Mouse (Mus musculus) heart, embryonic 11.5 days (tissue): ENCODE measurements around the gene Atf6b. TPM values are rescaled to one million over a fixed set of nuclear protein-coding genes. Genes with fewer than 3 reads are reported as not detected.

Experiments used
- ATAC-seq: fragments of 200-750 bp; cut with Nextera tagmentation; replicated peaks from 2 replicates; pipeline ENCODE4 v1.8.0; 2017; ENCODE audit warnings: moderate library complexity; ENCODE audit not compliant: insufficient number of reproducible peaks, low FRiP score, low TSS enrichment
- H3K27ac ChIP-seq: fragments of 300-500 bp; sonication (generic); 2 replicates; pipeline ENCODE4 v1.5.1; 2014; ENCODE audit warnings: mild to moderate bottlenecking, low read depth, low read length
- H3K27me3 ChIP-seq: fragments of 300-500 bp; sonication (generic); 2 replicates; pipeline ENCODE4 v1.6.1; 2014; ENCODE audit warnings: mild to moderate bottlenecking, low read length, mixed read lengths; ENCODE audit not compliant: control insufficient read depth, insufficient read depth
- H3K36me3 ChIP-seq: fragments of 300-500 bp; sonication (generic); 2 replicates; pipeline ENCODE4 v1.6.1; 2014; ENCODE audit warnings: mild to moderate bottlenecking, low read length, moderate library complexity, mixed read lengths; ENCODE audit not compliant: control insufficient read depth, insufficient read depth
- H3K4me1 ChIP-seq: fragments of 300-500 bp; sonication (generic); 2 replicates; pipeline ENCODE4 v1.6.1; 2014; ENCODE audit warnings: low read length; ENCODE audit not compliant: control insufficient read depth, insufficient read depth
- H3K4me2 ChIP-seq: fragments of 300-500 bp; sonication (generic); 2 replicates; pipeline ENCODE4 v1.6.1; 2014; ENCODE audit warnings: mild to moderate bottlenecking, moderate library complexity
- H3K4me3 ChIP-seq: fragments of 300-500 bp; sonication (generic); 2 replicates; pipeline ENCODE4 v1.5.1; 2014; ENCODE audit warnings: low read depth, low read length
- H3K9ac ChIP-seq: fragments of 300-500 bp; sonication (generic); 2 replicates; pipeline ENCODE4 v1.6.1; 2014; ENCODE audit warnings: mild to moderate bottlenecking, low read depth, low read length, moderate library complexity
- H3K9me3 ChIP-seq: fragments of 300-500 bp; sonication (generic); replicated peaks from 2 replicates; pipeline ENCODE4 v1.6.1; 2016; ENCODE audit warnings: low read length; ENCODE audit not compliant: control insufficient read depth
- WGBS: fragments of 180-500 bp; shearing (Covaris S2); extraction: QIAGEN DNeasy Blood & Tissue Kit; methylation state at CpG from one replicate; pipeline ENCODE4 v1.1.7; 2014; ENCODE audit not compliant: insufficient replicate concordance; 5-methylcytosine and 5-hydroxymethylcytosine counted together
- polyA plus RNA-seq: library from polyadenylated mRNA; unstranded; fragments of >200 nt; fragmentation: Nextera tagmentation; extraction: Ambion mirVana; gene quantifications from 2 replicates; pipeline ENCODE4 v1.2.1, GENCODE M21; 2014

Gene Atf6b
- polyA plus RNA-seq, 1 experiment from 2014 or later = 41.0 TPM

GRCm38 (mm10) chr17:34621006-34621405 is 25.9 kb upstream of the Atf6b start:
- H3K4me3 ChIP-seq = no peak overlapping the region
- WGBS = 89% methylated on average over 8 of the region's 8 CpGs
- ATAC-seq = no peak
- no peaks in the 10 kb centered on the region for H3K27me3 ChIP-seq
- H3K4me2 ChIP-seq = no peak overlapping the region
- peaks cover under 1% of the 10 kb centered on the region; the same call in 1 of the 2 replicates for H3K4me1 ChIP-seq
- peaks cover 8% of the 10 kb centered on the region for H3K36me3 ChIP-seq
- H3K9ac ChIP-seq = no peak overlapping the region
- no peaks in the 10 kb centered on the region for H3K9me3 ChIP-seq
- no peak overlapping the region for H3K27ac ChIP-seq

- Histone ChIP-seq H3K36me3 (peaks cover 8% of the 10 kb centered on the region), H3K9me3 (no peaks in the 10 kb centered on the region), H3K4me3 (no peak overlapping the region), H3K27ac (no peak overlapping the region), H3K4me2 (no peak overlapping the region), H3K27me3 (no peaks in the 10 kb centered on the region), H3K9ac (no peak overlapping the region), H3K4me1 (peaks cover 10% of the 10 kb centered on the region)
- 83% methylated on average over 9 of the region's 9 CpGs for WGBS
- ATAC-seq = no peak
Measured at GRCm38 (mm10) chr17:34623161-34623560, 23.8 kb upstream of the Atf6b start.

GRCm38 (mm10) chr17:34624981-34625380 is 22.0 kb upstream of the Atf6b start:
- peaks cover 5% of the 10 kb centered on the region for H3K36me3 ChIP-seq
- H3K27ac ChIP-seq = no peak overlapping the region
- no peak overlapping the region for H3K4me2 ChIP-seq
- H3K4me3 ChIP-seq = no peak overlapping the region
- WGBS = 92% methylated on average over 3 of the region's 3 CpGs
- peaks cover 23% of the 10 kb centered on the region for H3K4me1 ChIP-seq
- no peak for ATAC-seq
- H3K9me3 ChIP-seq = no peaks in the 10 kb centered on the region
- peaks cover 12% of the 10 kb centered on the region for H3K27me3 ChIP-seq
- H3K9ac ChIP-seq = no peak overlapping the region

- no peak for ATAC-seq
- Histone ChIP-seq H3K4me3 (peak overlapping the region; percentile 80), H3K9me3 (no peaks in the 10 kb centered on the region), H3K4me1 (peaks cover 27% of the 10 kb centered on the region), H3K27me3 (peaks cover 24% of the 10 kb centered on the region), H3K9ac (peak overlapping the region; percentile 85), H3K27ac (0 out of 2 replicates have a peak overlapping the region, but pooled peaks have one; percentile 76), H3K36me3 (peaks cover 5% of the 10 kb centered on the region), H3K4me2 (peak overlapping the region; percentile 90)
- 44% methylated on average over 16 of the region's 16 CpGs for WGBS
Measured at GRCm38 (mm10) chr17:34626062-34626772, 20.7 kb upstream of the Atf6b start.

GRCm38 (mm10) chr17:34626773-34627092 is 20.2 kb upstream of the Atf6b start:
- Histone ChIP-seq H3K9ac (peak overlapping the region; percentile 85), H3K4me1 (peaks cover 29% of the 10 kb centered on the region), H3K27me3 (peaks cover 29% of the 10 kb centered on the region), H3K9me3 (no peaks in the 10 kb centered on the region), H3K27ac (peak overlapping the region; percentile 76; the same call in 1 of the 2 replicates), H3K4me3 (peak overlapping the region; percentile 80), H3K4me2 (peak overlapping the region; percentile 90), H3K36me3 (peaks cover 5% of the 10 kb centered on the region)
- WGBS = 0% methylated on average over 18 of the region's 18 CpGs
- peak; percentile 17; the same call in 1 of the 2 replicates for ATAC-seq

GRCm38 (mm10) chr17:34627093-34627942 is 19.6 kb upstream of the Atf6b start:
- under 1% methylated on average over 37 of the region's 45 CpGs for WGBS
- ATAC-seq = peak; percentile 69
- Histone ChIP-seq H3K36me3 (peaks cover 2% of the 10 kb centered on the region), H3K4me2 (peak overlapping the region; percentile 90), H3K9me3 (no peaks in the 10 kb centered on the region), H3K9ac (peak overlapping the region; percentile 85), H3K27ac (peak overlapping the region; percentile 93), H3K4me3 (peak overlapping the region; percentile 80), H3K4me1 (peaks cover 32% of the 10 kb centered on the region), H3K27me3 (peaks cover 35% of the 10 kb centered on the region)

GRCm38 (mm10) chr17:34627943-34628643 is 18.9 kb upstream of the Atf6b start, which contains the start of gene Ppt2:
Ppt2 (minus strand) TSS chr17:34628510.
- Histone ChIP-seq H3K27ac (peak within 1 kb of the TSS; percentile 93), H3K9me3 (no peaks in the 10 kb centered on the region), H3K4me1 (peaks cover 32% of the 10 kb centered on the region), H3K4me3 (peak within 1 kb of the TSS; percentile 80), H3K36me3 (no peaks in the 10 kb centered on the region), H3K9ac (peak within 1 kb of the TSS; percentile 85), H3K27me3 (peaks cover 42% of the 10 kb centered on the region), H3K4me2 (peak within 1 kb of the TSS; percentile 90)
- no peak; the same call in 1 of the 2 replicates for ATAC-seq
- WGBS = 4% methylated on average over 29 of the region's 29 CpGs

GRCm38 (mm10) chr17:34628644-34628967 is 18.3 kb upstream of the Atf6b start:
- no peaks in the 10 kb centered on the region for H3K36me3 ChIP-seq
- peak overlapping the region; percentile 90 for H3K4me2 ChIP-seq
- 23% methylated on average over 5 of the region's 5 CpGs for WGBS
- H3K9ac ChIP-seq = peak overlapping the region; percentile 85; the same call in 1 of the 2 replicates
- peaks cover 46% of the 10 kb centered on the region for H3K27me3 ChIP-seq
- no peak overlapping the region for H3K27ac ChIP-seq
- peaks cover 32% of the 10 kb centered on the region for H3K4me1 ChIP-seq
- ATAC-seq = no peak
- peak overlapping the region; percentile 80 for H3K4me3 ChIP-seq
- H3K9me3 ChIP-seq = no peaks in the 10 kb centered on the region
